Mouse (Mus musculus) liver, embryonic 14.5 days (tissue): Measurements from ENCODE around the gene Ccdc12. TPM values are rescaled to one million over a fixed set of nuclear protein-coding genes. Genes with fewer than 3 reads are reported as not detected.

Source experiments
- ATAC-seq: fragments of 200-750 bp; cut with Nextera tagmentation; 2 replicates; pipeline ENCODE4 v1.8.0; 2017; ENCODE audit warnings: moderate number of reproducible peaks, mild to moderate bottlenecking, moderate library complexity; ENCODE audit not compliant: insufficient read depth
- DNase-seq, 3 experiments: peaks; one replicate each; pipeline ENCODE4 v3.0.0-alpha.2; 2012 to 2013; ENCODE audit warnings: low read depth in 3 of 3, low spot score in 3 of 3
- H3K27ac ChIP-seq: fragments of 300-500 bp; sonication (generic); 2 replicates; pipeline ENCODE4 v1.5.1; 2014; ENCODE audit warnings: moderate library complexity, mild to moderate bottlenecking, control low read depth, inconsistent platforms
- H3K27me3 ChIP-seq: fragments of 300-500 bp; sonication (generic); 2 replicates; pipeline ENCODE4 v1.6.1; 2014; ENCODE audit warnings: mild to moderate bottlenecking, low read length, moderate library complexity; ENCODE audit not compliant: control insufficient read depth, insufficient read depth
- H3K36me3 ChIP-seq: fragments of 300-500 bp; sonication (generic); replicated peaks from 2 replicates; pipeline ENCODE4 v1.6.1; 2014; ENCODE audit warnings: low read depth; ENCODE audit not compliant: control insufficient read depth, insufficient read depth
- H3K4me1 ChIP-seq, 2 experiments: fragments of 200-500 bp in 1 of 2; fragments of 300-500 bp in 1 of 2; sonication (generic) in 1 of 2; replicated peaks; 2 replicates each; pipeline ENCODE4 v1.6.1; 2012 to 2014; ENCODE audit warnings: antibody characterized with exemption in 1 of 2, inconsistent platforms in 1 of 2, low read length in 1 of 2; ENCODE audit not compliant: control insufficient read depth in 2 of 2, insufficient read depth in 2 of 2
- H3K4me2 ChIP-seq: fragments of 300-500 bp; sonication (generic); 2 replicates; pipeline ENCODE4 v1.6.1; 2014; ENCODE audit warnings: low read depth, mild to moderate bottlenecking, control low read depth, moderate library complexity
- H3K4me3 ChIP-seq, 2 experiments: fragments of 200-500 bp in 1 of 2; fragments of 300-500 bp in 1 of 2; sonication (generic) in 1 of 2; 2 replicates each; pipeline ENCODE4 v1.5.1; 2012 to 2014; ENCODE audit warnings: low read depth in 2 of 2, low read length in 2 of 2, mild to moderate bottlenecking in 2 of 2, control low read depth in 1 of 2, inconsistent platforms in 1 of 2, moderate library complexity in 1 of 2; ENCODE audit not compliant: insufficient read depth in 1 of 2
- H3K9ac ChIP-seq: fragments of 300-500 bp; sonication (generic); replicated peaks from 2 replicates; pipeline ENCODE4 v1.6.1; 2014; ENCODE audit warnings: mild to moderate bottlenecking, control low read depth, moderate library complexity
- H3K9me3 ChIP-seq: fragments of 300-500 bp; sonication (generic); 2 replicates; pipeline ENCODE4 v1.6.1; 2016; ENCODE audit warnings: low read length, mixed read lengths; ENCODE audit not compliant: control insufficient read depth
- CTCF ChIP-seq: IDR thresholded peaks from 2 replicates; pipeline ENCODE4 v1.5.1; 2016; ENCODE audit warnings: antibody characterized with exemption, low read depth, control low read depth
- EP300 ChIP-seq: IDR thresholded peaks from 2 replicates; pipeline ENCODE4 v1.6.1; 2016; ENCODE audit warnings: antibody characterized with exemption, low read depth
- WGBS: fragments of 180-500 bp; shearing (Covaris S2); extraction: QIAGEN DNeasy Blood & Tissue Kit; methylation state at CpG from one replicate; pipeline ENCODE4 v1.1.7; 2014; ENCODE audit not compliant: insufficient replicate concordance; 5-methylcytosine and 5-hydroxymethylcytosine counted together
- polyA plus RNA-seq, 2 experiments: library from polyadenylated mRNA; depleted of rRNA in 1 of 2; stranded (reverse) in 1 of 2; unstranded in 1 of 2; fragments of >200 nt; fragmentation: Nextera tagmentation in 1 of 2; extraction: Ambion mirVana in 1 of 2; gene quantifications; 2 replicates each; pipeline versions ENCODE4 v1.2.1 to v1.2.3; 2012 to 2014

Gene Ccdc12
- polyA plus RNA-seq, 2 experiments = 64.5 to 66.0 TPM

DNA sequence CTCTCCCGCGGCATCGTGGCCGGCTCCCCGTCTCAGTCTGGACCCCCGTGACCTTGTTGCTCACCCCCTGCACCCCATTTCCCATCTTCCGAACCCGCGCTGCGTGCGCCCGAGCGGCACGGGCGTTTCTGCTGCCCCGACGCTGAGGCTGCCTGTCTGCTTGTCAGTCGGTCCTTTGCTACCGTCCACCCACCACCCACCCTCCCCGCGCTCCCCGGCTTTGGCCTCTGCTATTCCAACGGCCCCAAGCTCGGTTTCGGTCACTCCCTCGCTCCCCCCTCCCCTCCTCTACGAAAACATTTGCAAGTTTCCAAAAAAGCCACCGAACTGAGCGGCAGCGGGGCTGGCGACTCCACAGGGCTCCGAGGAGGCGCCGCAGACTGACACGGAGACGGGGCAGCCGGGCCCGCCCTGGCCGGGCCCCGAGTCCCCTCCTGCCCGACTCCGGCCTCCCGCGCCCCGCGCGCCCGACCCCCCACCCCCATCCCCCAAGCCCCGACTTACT is 86.7 kb downstream of the Ccdc12 start:
- TF ChIP-seq EP300 (no peak), CTCF (no peak)
- Histone ChIP-seq H3K9ac (no peak overlapping the region), H3K4me2 (peak overlapping the region; percentile 56), H3K36me3 (no peaks in the 10 kb centered on the region), H3K9me3 (no peaks in the 10 kb centered on the region), H3K27me3 (peaks cover 56% of the 10 kb centered on the region), H3K27ac (no peak overlapping the region), H3K4me3 (peak overlapping the region; percentile 52 to 53), H3K4me1 (peaks cover 0 to 16% of the 10 kb centered on the region in 2 experiments; a peak in 2 of 4 replicates)
- 1% methylated on average over 46 of the region's 49 CpGs for WGBS
- DNase-seq = no peak
- ATAC-seq = no peak

DNA sequence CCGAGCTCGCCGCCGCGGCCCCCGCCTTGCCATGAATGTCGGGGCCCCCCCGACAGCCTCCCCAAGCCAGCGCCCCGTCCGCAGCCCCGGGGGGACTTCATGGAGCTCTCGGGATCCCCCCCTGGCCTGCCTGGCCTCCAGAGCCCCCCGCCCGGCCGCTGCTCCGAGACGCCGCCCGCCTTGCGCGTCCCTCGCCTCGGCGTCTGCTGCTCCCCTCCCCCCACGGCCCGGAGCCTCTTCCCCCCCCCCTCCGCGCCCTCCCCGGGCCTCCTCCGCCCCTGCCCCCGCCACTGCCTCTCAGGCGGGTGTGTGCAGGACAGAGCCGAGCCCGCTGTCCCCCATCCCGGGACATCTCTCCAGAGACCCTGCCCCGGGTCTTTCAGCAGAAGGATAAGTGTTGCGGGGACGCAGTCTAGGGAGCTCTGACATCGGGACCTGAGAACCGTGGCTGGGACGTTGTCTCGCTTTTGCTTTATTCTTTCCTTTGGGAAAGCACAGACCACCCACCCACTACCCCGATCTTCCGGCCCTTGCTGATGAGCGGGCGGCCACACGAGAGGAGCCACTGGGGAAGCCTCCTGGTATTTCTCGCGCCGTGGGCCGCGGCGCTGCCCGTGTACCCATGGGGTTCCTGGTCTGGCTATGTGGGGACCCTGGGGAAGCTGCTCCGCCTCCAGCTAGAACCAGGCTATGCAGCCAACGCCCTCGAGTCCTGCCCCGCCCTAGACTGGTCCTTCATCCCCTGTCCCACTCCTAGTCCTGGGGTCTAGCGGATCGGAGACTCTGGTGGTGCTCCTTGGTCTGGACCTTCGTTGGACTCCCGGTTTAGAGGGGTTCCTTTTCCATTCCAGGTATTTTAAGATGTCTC is 87.4 kb downstream of the Ccdc12 start:
- Histone ChIP-seq H3K4me2 (peak overlapping the region; percentile 56), H3K36me3 (no peaks in the 10 kb centered on the region), H3K9me3 (no peaks in the 10 kb centered on the region), H3K27ac (no peak overlapping the region), H3K4me1 (peaks cover 0 to 16% of the 10 kb centered on the region in 2 experiments; a peak in 2 of 4 replicates), H3K4me3 (peak overlapping the region; percentile 8 to 52; a peak in 3 of 4 replicates), H3K27me3 (peaks cover 56% of the 10 kb centered on the region), H3K9ac (no peak overlapping the region)
- 4% methylated on average over 52 of the region's 63 CpGs for WGBS
- TF ChIP-seq CTCF (no peak), EP300 (no peak)
- DNase-seq (no peak), ATAC-seq (no peak)

DNA sequence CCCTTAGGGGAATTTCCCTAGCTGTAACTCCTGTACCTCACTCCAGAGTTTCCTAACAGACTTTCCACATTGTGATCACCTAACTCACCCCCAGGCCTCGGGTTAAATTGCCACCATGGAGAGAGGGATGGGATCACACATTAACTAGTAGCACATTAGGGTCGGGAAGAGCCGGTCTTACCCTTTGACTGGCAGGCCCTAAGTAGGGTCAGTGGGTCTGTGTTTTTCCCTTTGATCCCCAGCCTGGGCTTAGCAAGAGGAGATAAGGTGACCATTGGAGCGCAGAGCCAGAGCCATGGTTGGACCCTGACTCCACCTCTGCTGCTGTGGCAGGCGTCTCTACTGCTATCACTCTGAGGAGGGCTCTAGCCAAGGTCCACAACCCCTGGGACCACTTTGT is 89.4 kb downstream of the Ccdc12 start:
- no peaks in the 10 kb centered on the region for H3K9me3 ChIP-seq
- H3K27me3 ChIP-seq = peaks cover 51% of the 10 kb centered on the region
- no peak overlapping the region for H3K27ac ChIP-seq
- 41% methylated on average over 5 of the region's 5 CpGs for WGBS
- peak; percentile 56; the same call in 1 of the 2 replicates for ATAC-seq
- no peaks in the 10 kb centered on the region for H3K36me3 ChIP-seq
- no peak overlapping the region for H3K4me2 ChIP-seq
- no peak overlapping the region for H3K9ac ChIP-seq
- no peak overlapping the region for H3K4me3 ChIP-seq
- H3K4me1 ChIP-seq = peaks cover 0 to 18% of the 10 kb centered on the region in 2 experiments; a peak in 2 of 4 replicates
- peak in 2 of 3 experiments; percentile 19 to 24 for DNase-seq
- TF ChIP-seq CTCF (no peak), EP300 (no peak)

DNA sequence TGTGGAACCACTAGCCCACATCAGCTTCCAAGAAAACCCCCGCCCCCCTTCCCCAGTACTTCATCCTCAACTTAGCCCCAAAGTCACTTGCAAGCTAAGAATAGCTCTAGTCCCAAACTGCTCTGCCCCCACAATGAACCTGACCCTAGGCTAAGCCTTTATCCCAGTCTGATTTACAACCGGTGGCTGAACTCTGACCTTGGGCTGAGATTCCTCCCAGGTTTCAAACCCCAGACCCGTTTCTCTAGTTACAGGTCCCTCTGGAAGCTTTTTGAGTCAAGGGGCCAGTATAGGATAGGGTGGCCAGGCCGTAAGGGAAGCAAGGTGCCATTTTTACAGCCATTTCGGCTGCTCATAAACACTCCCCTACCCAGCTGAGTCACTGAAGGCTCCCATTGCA is 89.9 kb downstream of the Ccdc12 start:
- no peak overlapping the region for H3K27ac ChIP-seq
- H3K9me3 ChIP-seq = no peaks in the 10 kb centered on the region
- no peak overlapping the region for H3K4me3 ChIP-seq
- ATAC-seq = no peak
- H3K4me1 ChIP-seq = peaks cover 0 to 23% of the 10 kb centered on the region in 2 experiments; a peak in 2 of 4 replicates
- no peaks in the 10 kb centered on the region for H3K36me3 ChIP-seq
- DNase-seq = no peak
- no peak overlapping the region for H3K9ac ChIP-seq
- no peak overlapping the region for H3K4me2 ChIP-seq
- H3K27me3 ChIP-seq = peaks cover 46% of the 10 kb centered on the region
- TF ChIP-seq CTCF (no peak), EP300 (no peak)
- 33% methylated on average over 5 of the region's 5 CpGs for WGBS

DNA sequence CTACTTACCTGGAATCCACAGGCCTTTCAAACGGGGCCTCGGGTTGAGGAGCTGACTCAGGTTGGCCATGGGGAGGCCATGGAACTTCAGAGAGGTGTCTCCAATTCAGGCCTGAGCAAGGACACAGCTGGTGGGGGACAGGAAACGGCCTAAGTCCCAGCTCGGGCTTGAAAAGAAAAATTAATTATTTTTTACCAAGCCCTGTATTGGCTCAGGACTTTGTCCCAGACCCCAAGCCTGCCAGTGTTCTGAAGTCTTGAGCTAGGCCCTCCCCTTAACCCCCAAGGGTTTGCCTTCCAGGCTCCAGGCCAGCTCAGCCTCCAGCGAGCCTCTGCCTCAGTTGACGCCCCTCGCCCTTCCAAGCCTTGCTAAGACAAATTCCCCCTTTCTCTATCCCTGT is 90.7 kb downstream of the Ccdc12 start, which contains the start of gene Pth1r:
Gene Pth1r, minus strand, starts transcription at position 185 of the 400 bp plus-strand sequence.
- no peaks in the 10 kb centered on the region for H3K9me3 ChIP-seq
- H3K9ac ChIP-seq = no peak within 1 kb of the TSS
- peaks cover 39% of the 10 kb centered on the region for H3K27me3 ChIP-seq
- ATAC-seq (no peak), DNase-seq (no peak)
- no peak within 1 kb of the TSS for H3K4me3 ChIP-seq
- no peak for TF ChIP-seq CTCF
- TF ChIP-seq EP300 = no peak
- peaks cover 0 to 30% of the 10 kb centered on the region in 2 experiments; a peak in 2 of 4 replicates for H3K4me1 ChIP-seq
- H3K4me2 ChIP-seq = no peak within 1 kb of the TSS
- 67% methylated on average over 7 of the region's 7 CpGs for WGBS
- no peaks in the 10 kb centered on the region for H3K36me3 ChIP-seq
- H3K27ac ChIP-seq = no peak within 1 kb of the TSS
